Mouse (Mus musculus): ENCODE results near the gene Zfp775. TPM values are rescaled to one million over a fixed set of nuclear protein-coding genes. Genes with fewer than 3 reads are reported as not detected.

Zfp775 gene
- polyA plus RNA-seq (2015; fragmentation: Nextera tagmentation; extraction: Ambion mirVana) = 4.8 and 5.5 TPM in 2 replicates

- peak within 1 kb of the TSS; percentile 88 for H3K4me3 ChIP-seq
- no peaks in the 10 kb centered on the region for H3K27me3 ChIP-seq (replicated peaks)
- peaks cover 18% of the 10 kb centered on the region for H3K9me3 ChIP-seq
- H3K4me2 ChIP-seq = peak within 1 kb of the TSS; percentile 92
- H3K36me3 ChIP-seq = peaks cover 51% of the 10 kb centered on the region
- ATAC-seq (ENCODE audit: extremely low read depth, insufficient number of reproducible peaks, low FRiP score, low TSS enrichment) = peak; percentile 100
- H3K9ac ChIP-seq = peak within 1 kb of the TSS; percentile 93
- 5% methylated on average over 42 of the region's 42 CpGs for WGBS
- peak within 1 kb of the TSS; percentile 86 for H3K27ac ChIP-seq (replicated peaks)
- peaks cover 15% of the 10 kb centered on the region for H3K4me1 ChIP-seq
Measured at GRCm38 (mm10) chr6:48601271-48602079, at the start of gene Zfp775. TSS of gene Zfp775 (plus strand) at chr6:48602063.

GRCm38 (mm10) chr6:48552918-48553317 is 48.9 kb upstream of the Zfp775 start:
- Histone ChIP-seq H3K4me2 (no peak overlapping the region), H3K9ac (no peak overlapping the region), H3K27me3 (replicated peaks) (no peaks in the 10 kb centered on the region), H3K27ac (replicated peaks) (no peak overlapping the region), H3K36me3 (peaks cover 9% of the 10 kb centered on the region), H3K4me1 (peaks cover 16% of the 10 kb centered on the region), H3K4me3 (no peak overlapping the region), H3K9me3 (no peaks in the 10 kb centered on the region)
- ATAC-seq (ENCODE audit: extremely low read depth, insufficient number of reproducible peaks, low FRiP score, low TSS enrichment) = no peak
- 42% methylated on average over 4 of the region's 4 CpGs for WGBS

GRCm38 (mm10) chr6:48553819-48554218 is 48.0 kb upstream of the Zfp775 start:
- ATAC-seq (ENCODE audit: extremely low read depth, insufficient number of reproducible peaks, low FRiP score, low TSS enrichment) = no peak
- peaks cover 15% of the 10 kb centered on the region for H3K36me3 ChIP-seq
- peak overlapping the region; percentile 62 for H3K4me3 ChIP-seq
- H3K4me1 ChIP-seq = peaks cover 16% of the 10 kb centered on the region
- H3K9ac ChIP-seq = peak overlapping the region; percentile 83
- H3K27ac ChIP-seq (replicated peaks) = peak overlapping the region; percentile 97
- no peaks in the 10 kb centered on the region for H3K9me3 ChIP-seq
- no peaks in the 10 kb centered on the region for H3K27me3 ChIP-seq (replicated peaks)
- WGBS = 71% methylated on average over 4 of the region's 4 CpGs
- H3K4me2 ChIP-seq = peak overlapping the region; percentile 81

DNA sequence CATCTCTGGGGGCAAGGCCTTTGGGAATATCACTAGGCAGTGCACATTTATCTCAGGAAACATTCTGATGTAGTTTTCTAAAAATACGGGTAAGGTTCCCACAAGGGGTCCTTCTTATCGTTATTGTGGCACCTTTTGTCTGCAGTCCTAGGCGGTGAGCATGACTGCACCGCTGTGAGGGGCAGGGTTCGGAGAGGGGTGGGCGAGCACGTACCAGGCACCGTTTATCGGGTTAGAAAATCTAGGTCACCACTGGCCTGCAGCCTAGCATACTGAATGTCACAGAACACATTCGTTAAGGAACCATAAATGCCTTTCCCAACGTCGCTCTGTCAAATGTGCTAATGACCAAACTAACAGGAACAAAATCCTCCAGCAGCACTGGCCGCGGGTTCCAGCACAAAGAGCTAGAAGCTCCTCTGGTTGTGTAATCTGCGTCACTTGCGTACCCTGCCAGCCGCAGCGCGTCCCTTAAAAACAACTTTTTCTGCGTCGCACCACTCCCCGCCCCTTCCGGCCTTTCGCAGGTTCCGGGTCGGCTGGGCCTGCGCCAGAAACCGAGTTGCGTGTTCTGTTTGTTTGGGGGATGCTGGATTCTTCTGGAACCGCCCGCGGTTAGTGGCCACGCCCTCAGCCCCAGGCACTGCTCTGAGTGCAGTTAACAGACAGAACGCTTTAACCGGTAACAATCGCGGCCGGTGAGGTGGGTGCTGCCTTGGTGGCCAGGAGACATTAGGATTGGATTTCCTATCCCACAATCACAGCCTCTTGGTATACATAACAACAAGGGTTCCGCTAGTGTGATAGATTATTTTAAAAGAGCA is 47.4 kb upstream of the Zfp775 start, which contains the start of gene Lrrc61:
Gene Lrrc61, plus strand, starts transcription at position 517 of the 824 bp plus-strand sequence.
- peak within 1 kb of the TSS; percentile 81 for H3K4me2 ChIP-seq
- peak within 1 kb of the TSS; percentile 83 for H3K9ac ChIP-seq
- peaks cover 16% of the 10 kb centered on the region for H3K4me1 ChIP-seq
- ATAC-seq (ENCODE audit: extremely low read depth, insufficient number of reproducible peaks, low FRiP score, low TSS enrichment) = peak; percentile 74
- peak within 1 kb of the TSS; percentile 97 for H3K27ac ChIP-seq (replicated peaks)
- H3K9me3 ChIP-seq = no peaks in the 10 kb centered on the region
- H3K36me3 ChIP-seq = peaks cover 20% of the 10 kb centered on the region
- H3K4me3 ChIP-seq = peak within 1 kb of the TSS; percentile 62
- H3K27me3 ChIP-seq (replicated peaks) = no peaks in the 10 kb centered on the region
- under 1% methylated on average over 39 of the region's 39 CpGs for WGBS

DNA sequence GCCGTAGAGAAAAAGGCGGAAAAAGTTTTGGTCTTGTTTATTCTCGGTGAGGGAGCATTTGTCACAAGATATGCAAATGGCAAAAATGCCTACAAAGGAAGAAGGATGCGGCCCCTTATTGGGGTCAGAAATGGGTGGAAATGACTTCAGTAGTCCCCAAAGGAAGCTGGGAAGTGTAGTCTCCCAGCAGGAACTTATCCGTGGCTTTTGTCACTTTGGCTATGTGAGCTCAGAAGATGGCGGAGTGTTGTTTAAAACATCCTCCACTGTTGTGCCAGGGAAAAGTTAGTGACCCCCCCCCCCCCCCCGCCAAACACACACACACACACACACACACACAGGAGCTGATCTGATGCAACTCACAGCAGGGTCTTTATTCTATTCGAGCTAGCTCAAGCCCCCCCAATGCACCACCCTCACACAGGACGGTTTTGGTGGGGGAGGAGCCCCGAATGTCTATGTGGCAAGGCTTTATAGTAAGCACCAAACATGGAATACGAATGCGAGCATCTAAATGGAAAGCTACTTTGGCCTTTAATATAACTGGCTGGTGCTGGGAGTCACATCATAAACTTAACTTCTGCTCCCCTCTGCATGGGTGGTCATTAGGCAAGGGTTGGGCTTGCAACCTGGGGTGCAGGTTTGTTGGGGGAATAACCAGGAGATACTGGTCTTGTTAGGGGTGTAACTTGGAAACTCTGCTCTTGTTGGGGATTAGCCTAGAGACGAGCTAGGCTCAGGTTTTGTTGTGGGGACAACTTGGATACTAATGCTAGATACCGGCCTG is 46.6 kb upstream of the Zfp775 start:
- H3K4me2 ChIP-seq = peak overlapping the region; percentile 81
- H3K27ac ChIP-seq (replicated peaks) = peak overlapping the region; percentile 97
- 30% methylated on average over 14 of the region's 14 CpGs for WGBS
- H3K9me3 ChIP-seq = no peaks in the 10 kb centered on the region
- peak; percentile 38; the same call in 1 of the 2 replicates for ATAC-seq (ENCODE audit: extremely low read depth, insufficient number of reproducible peaks, low FRiP score, low TSS enrichment)
- H3K27me3 ChIP-seq (replicated peaks) = no peaks in the 10 kb centered on the region
- H3K4me1 ChIP-seq = peaks cover 16% of the 10 kb centered on the region
- H3K36me3 ChIP-seq = peaks cover 26% of the 10 kb centered on the region
- H3K4me3 ChIP-seq = peak overlapping the region; percentile 62
- peak overlapping the region; percentile 83 for H3K9ac ChIP-seq

- Histone ChIP-seq H3K4me1 (peaks cover 16% of the 10 kb centered on the region), H3K9me3 (no peaks in the 10 kb centered on the region), H3K4me2 (0 out of 2 replicates have a peak overlapping the region, but pooled peaks have one; percentile 81), H3K27me3 (replicated peaks) (no peaks in the 10 kb centered on the region), H3K4me3 (no peak overlapping the region), H3K36me3 (peaks cover 28% of the 10 kb centered on the region), H3K27ac (replicated peaks) (peak overlapping the region; percentile 97; the same call in 1 of the 2 replicates), H3K9ac (no peak overlapping the region)
- ATAC-seq (ENCODE audit: extremely low read depth, insufficient number of reproducible peaks, low FRiP score, low TSS enrichment) = no peak
- WGBS = 86% methylated on average over 3 of the region's 3 CpGs
Measured at GRCm38 (mm10) chr6:48555956-48556355, 45.9 kb upstream of the Zfp775 start.

DNA sequence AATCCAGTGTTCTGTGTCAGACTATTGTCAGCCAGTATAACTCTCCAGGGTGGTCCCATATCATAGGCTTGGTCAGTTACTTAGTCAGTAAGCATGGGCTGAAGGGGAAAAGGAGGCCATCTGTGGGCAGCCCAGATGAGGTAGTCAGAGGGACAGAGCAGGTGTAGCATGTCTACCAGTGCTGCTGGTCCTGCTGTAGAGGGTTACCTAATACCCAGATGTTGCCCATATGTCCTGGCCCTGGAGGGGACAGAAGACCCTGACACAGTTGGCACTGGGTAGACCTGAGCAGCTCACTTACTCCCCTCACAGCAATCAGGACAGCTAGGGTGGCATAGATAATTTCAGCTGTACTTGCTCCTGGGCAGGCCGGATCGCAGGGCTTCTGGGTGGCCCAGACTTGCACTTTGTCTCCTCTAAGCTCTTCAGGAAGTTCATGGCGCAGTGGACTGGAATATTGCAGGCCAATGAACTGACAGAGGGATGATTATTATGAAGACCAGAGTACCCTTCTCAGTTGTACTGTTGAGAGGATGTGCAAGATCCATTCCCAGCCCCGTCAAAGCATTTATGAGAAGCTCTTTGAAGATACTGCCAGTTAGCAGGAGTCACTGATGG is 36.1 kb upstream of the Zfp775 start:
- Histone ChIP-seq H3K27ac (replicated peaks) (peak overlapping the region; percentile 74), H3K9ac (no peak overlapping the region), H3K4me1 (peaks cover 46% of the 10 kb centered on the region), H3K4me2 (no peak overlapping the region), H3K36me3 (peaks cover 23% of the 10 kb centered on the region), H3K9me3 (no peaks in the 10 kb centered on the region), H3K4me3 (no peak overlapping the region), H3K27me3 (replicated peaks) (no peaks in the 10 kb centered on the region)
- 76% methylated on average over 4 of the region's 4 CpGs for WGBS
- ATAC-seq (ENCODE audit: extremely low read depth, insufficient number of reproducible peaks, low FRiP score, low TSS enrichment) = no peak

DNA sequence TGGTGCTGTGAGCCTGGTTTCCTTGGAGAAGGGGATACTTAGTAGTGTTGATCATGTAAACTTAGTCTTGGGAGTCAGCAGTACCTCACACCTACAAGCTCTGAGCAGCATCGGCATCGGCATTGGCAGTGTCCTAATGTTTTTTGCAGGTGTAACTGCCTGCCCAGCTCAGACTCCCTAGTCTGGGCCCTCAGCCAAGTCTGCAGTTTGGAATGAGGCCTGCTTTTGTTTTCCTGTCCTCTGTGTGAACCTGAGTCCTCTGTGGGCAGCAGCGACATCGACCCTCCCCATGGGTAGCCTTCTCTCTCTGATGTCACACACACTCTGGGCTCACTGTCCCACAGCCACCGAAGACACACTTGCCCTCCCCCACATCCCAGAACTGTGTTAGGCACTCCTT is 35.6 kb upstream of the Zfp775 start:
- no peak overlapping the region for H3K4me2 ChIP-seq
- WGBS = 9% methylated on average over 5 of the region's 5 CpGs
- H3K9me3 ChIP-seq = no peaks in the 10 kb centered on the region
- H3K27ac ChIP-seq (replicated peaks) = peak overlapping the region; percentile 74
- peak overlapping the region; percentile 34; the same call in 1 of the 2 replicates for H3K9ac ChIP-seq
- peaks cover 23% of the 10 kb centered on the region for H3K36me3 ChIP-seq
- no peak overlapping the region for H3K4me3 ChIP-seq
- H3K4me1 ChIP-seq = peaks cover 46% of the 10 kb centered on the region
- ATAC-seq (ENCODE audit: extremely low read depth, insufficient number of reproducible peaks, low FRiP score, low TSS enrichment) = no peak
- H3K27me3 ChIP-seq (replicated peaks) = no peaks in the 10 kb centered on the region

DNA sequence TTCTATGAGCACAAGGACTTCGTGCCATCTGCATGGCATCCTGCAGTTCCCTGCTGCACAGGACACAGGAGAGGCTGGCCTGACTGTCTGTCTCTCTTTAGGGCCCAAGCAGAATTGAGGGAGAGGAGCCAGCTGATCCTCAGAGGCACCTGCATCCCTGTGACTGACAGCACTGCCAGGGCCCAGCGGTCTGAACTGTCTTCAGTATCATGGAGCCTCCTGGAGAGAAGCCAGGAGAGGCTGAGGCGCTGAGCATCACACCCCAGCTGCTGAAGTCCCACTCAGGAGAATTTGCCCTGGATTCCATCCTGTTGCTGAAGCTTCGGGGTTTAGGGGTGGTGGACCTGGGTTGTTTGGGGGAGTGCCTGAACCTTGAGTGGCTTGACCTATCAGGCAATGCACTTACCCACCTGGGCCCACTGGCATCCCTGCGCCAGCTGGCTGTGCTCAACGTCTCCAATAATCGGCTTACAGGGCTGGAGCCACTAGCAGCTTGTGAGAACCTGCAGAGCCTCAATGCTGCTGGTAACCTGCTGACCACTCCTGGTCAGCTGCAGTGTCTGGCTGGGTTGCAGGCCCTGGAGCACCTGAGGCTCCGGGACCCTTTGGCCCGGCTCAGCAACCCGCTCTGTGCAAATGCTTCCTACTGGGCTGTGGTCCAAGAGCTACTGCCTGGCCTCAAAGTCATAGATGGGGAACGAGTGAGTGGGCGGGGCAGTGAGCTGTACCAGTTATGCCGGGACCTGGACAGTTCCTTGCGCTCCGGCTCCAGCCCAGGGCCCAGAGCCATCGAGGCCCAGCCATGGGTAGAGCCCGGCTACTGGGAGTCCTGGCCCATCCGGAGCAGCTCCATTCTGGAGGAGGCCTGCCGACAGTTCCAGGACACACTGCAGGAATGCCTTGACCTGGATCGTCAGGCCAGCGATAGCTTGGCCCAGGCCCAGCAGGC is 33.6 kb upstream of the Zfp775 start:
- peaks cover 13% of the 10 kb centered on the region for H3K36me3 ChIP-seq
- peak; percentile 7; the same call in 1 of the 2 replicates for ATAC-seq (ENCODE audit: extremely low read depth, insufficient number of reproducible peaks, low FRiP score, low TSS enrichment)
- no peaks in the 10 kb centered on the region for H3K9me3 ChIP-seq
- WGBS = 40% methylated on average over 21 of the region's 21 CpGs
- H3K4me2 ChIP-seq = peak overlapping the region; percentile 60
- H3K9ac ChIP-seq = peak overlapping the region; percentile 70
- H3K27ac ChIP-seq (replicated peaks) = peak overlapping the region; percentile 87
- no peak overlapping the region; the same call in 1 of the 2 replicates for H3K4me3 ChIP-seq
- H3K27me3 ChIP-seq (replicated peaks) = no peaks in the 10 kb centered on the region
- peaks cover 66% of the 10 kb centered on the region for H3K4me1 ChIP-seq
